Mouse (Mus musculus) thymus, adult 2 months (tissue): ENCODE measurements around the gene Ccpg1.

ENCODE experiments used
- CTCF ChIP-seq: fragments of 200-500 bp; IDR thresholded peaks from 2 replicates; pipeline ENCODE4 v1.5.1; 2012; ENCODE audit warnings: mild to moderate bottlenecking, control low read depth, low read length, moderate library complexity, borderline replicate concordance; ENCODE audit not compliant: control insufficient read depth, poor library complexity, insufficient read depth; ENCODE audit errors: extremely low read depth
- POLR2A ChIP-seq: fragments of 200-500 bp; IDR thresholded peaks from 2 replicates; pipeline ENCODE4 v1.6.1; 2012; ENCODE audit warnings: mild to moderate bottlenecking, low read length, control low read depth, moderate library complexity; ENCODE audit not compliant: control insufficient read depth, poor library complexity, insufficient read depth; ENCODE audit errors: extremely low read depth

DNA sequence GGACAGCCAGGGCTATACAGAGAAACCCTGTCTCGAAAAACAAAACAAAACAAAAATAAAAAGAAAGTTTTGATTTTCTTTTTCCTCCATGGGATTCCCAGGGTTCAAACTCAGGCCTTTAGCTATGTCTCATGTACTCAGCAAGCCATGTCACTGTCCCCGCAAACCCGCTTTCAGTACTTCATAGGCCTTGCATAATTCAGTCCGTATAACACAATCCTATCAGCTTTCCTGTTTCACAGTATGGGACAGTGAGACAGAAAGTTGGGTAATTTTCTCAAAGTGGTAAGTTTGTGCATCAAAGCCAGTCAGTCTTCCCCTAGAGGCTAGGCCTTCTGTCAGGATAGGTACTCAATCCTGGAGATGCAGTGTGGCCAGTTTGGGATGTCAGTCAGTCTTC, 74.0 kb downstream of the Ccpg1 start:
- TF ChIP-seq CTCF (no peak), POLR2A (no peak)
